Mouse (Mus musculus) stomach, postnatal 0 days (tissue): ENCODE measurements around the gene Nup107.

Experiments used
- CTCF ChIP-seq: IDR thresholded peaks from 2 replicates; pipeline ENCODE4 v1.5.1; 2016; ENCODE audit warnings: antibody characterized with exemption, low read depth, mild to moderate bottlenecking, moderate library complexity
- EP300 ChIP-seq: optimal IDR thresholded peaks from 2 replicates; pipeline ENCODE3; 2016; ENCODE audit warnings: antibody characterized with exemption

- TF ChIP-seq CTCF (no peak), EP300 (no peak)
Measured at GRCm38 (mm10) chr10:117754609-117754940, 37.9 kb downstream of the Nup107 start.
